Mouse (Mus musculus) hindbrain, embryonic 15.5 days (tissue): ENCODE results near the gene Eme1. TPM values are rescaled to one million over a fixed set of nuclear protein-coding genes. Genes with fewer than 3 reads are reported as not detected.

Experiments
- ATAC-seq: fragments of 200-750 bp; cut with Nextera tagmentation; 2 replicates; pipeline ENCODE4 v1.8.0; 2017; ENCODE audit warnings: low read depth, moderate number of reproducible peaks, moderate TSS enrichment; ENCODE audit not compliant: low FRiP score
- H3K27ac ChIP-seq: fragments of 300-500 bp; sonication (generic); replicated peaks from 2 replicates; pipeline ENCODE4 v1.5.1; 2015; ENCODE audit warnings: mild to moderate bottlenecking, inconsistent platforms
- H3K27me3 ChIP-seq: fragments of 300-500 bp; sonication (generic); 2 replicates; pipeline ENCODE4 v1.6.1; 2015; ENCODE audit warnings: control low read depth, inconsistent platforms
- H3K36me3 ChIP-seq: fragments of 300-500 bp; sonication (generic); 2 replicates; pipeline ENCODE4 v1.6.1; 2015; ENCODE audit warnings: control low read depth, inconsistent platforms
- H3K4me1 ChIP-seq: fragments of 300-500 bp; sonication (generic); replicated peaks from 2 replicates; pipeline ENCODE4 v1.6.1; 2015; ENCODE audit warnings: control low read depth, inconsistent platforms
- H3K4me2 ChIP-seq: fragments of 300-500 bp; sonication (generic); 2 replicates; pipeline ENCODE4 v1.6.1; 2015; ENCODE audit warnings: moderate library complexity, mild to moderate bottlenecking, inconsistent platforms
- H3K4me3 ChIP-seq: fragments of 300-500 bp; sonication (generic); 2 replicates; pipeline ENCODE4 v1.5.1; 2015; ENCODE audit warnings: mild to moderate bottlenecking, inconsistent platforms
- H3K9ac ChIP-seq: fragments of 300-500 bp; sonication (generic); 2 replicates; pipeline ENCODE4 v1.6.1; 2015; ENCODE audit warnings: inconsistent platforms
- H3K9me3 ChIP-seq: fragments of 300-500 bp; sonication (generic); 2 replicates; pipeline ENCODE4 v1.6.1; 2016; ENCODE audit warnings: control low read depth, inconsistent platforms
- WGBS: fragments of 180-500 bp; shearing (Covaris S2); methylation state at CpG from one replicate; pipeline ENCODE4 v1.1.7; 2015; 5-methylcytosine and 5-hydroxymethylcytosine counted together
- polyA plus RNA-seq: library from polyadenylated mRNA; unstranded; fragments of >200 nt; fragmentation: Nextera tagmentation; extraction: Ambion mirVana; gene quantifications from 2 replicates; pipeline ENCODE4 v1.2.1, GENCODE M21; 2015

Eme1 gene
- polyA plus RNA-seq, 1 experiment from 2014 or later: 4.0 TPM

- no peak for ATAC-seq
- H3K36me3 ChIP-seq: peaks cover 75% of the 10 kb centered on the region
- no peaks in the 10 kb centered on the region for H3K27me3 ChIP-seq
- 93% methylated on average over 5 of the region's 5 CpGs for WGBS
- H3K4me1 ChIP-seq: peaks cover 15% of the 10 kb centered on the region
- no peaks in the 10 kb centered on the region for H3K9me3 ChIP-seq
- H3K4me2 ChIP-seq: no peak overlapping the region
- no peak overlapping the region for H3K4me3 ChIP-seq
- no peak overlapping the region for H3K27ac ChIP-seq
- no peak overlapping the region for H3K9ac ChIP-seq
Measured at GRCm38 (mm10) chr11:94634431-94634830, 19.3 kb downstream of the Eme1 start.

GRCm38 (mm10) chr11:94632988-94633387, 20.8 kb downstream of the Eme1 start:
- H3K4me1 ChIP-seq: peaks cover 15% of the 10 kb centered on the region
- ATAC-seq: no peak
- H3K4me2 ChIP-seq: no peak overlapping the region

GRCm38 (mm10) chr11:94631969-94632368, 21.8 kb downstream of the Eme1 start:
- Histone ChIP-seq H3K4me2 (no peak overlapping the region), H3K4me1 (peaks cover 15% of the 10 kb centered on the region), H3K9ac (no peak overlapping the region), H3K4me3 (no peak overlapping the region), H3K27ac (no peak overlapping the region), H3K27me3 (no peaks in the 10 kb centered on the region), H3K9me3 (no peaks in the 10 kb centered on the region), H3K36me3 (peaks cover 51% of the 10 kb centered on the region)
- 95% methylated on average over 5 of the region's 5 CpGs for WGBS
- ATAC-seq: no peak

More at GRCm38 (mm10) chr11:94632988-94633387, 20.8 kb downstream of the Eme1 start:
- Histone ChIP-seq H3K27ac (no peak overlapping the region), H3K9ac (no peak overlapping the region), H3K9me3 (no peaks in the 10 kb centered on the region), H3K36me3 (peaks cover 61% of the 10 kb centered on the region), H3K27me3 (no peaks in the 10 kb centered on the region), H3K4me3 (no peak overlapping the region)
- 91% methylated on average over 8 of the region's 8 CpGs for WGBS

- Histone ChIP-seq H3K36me3 (peaks cover 35% of the 10 kb centered on the region), H3K27me3 (no peaks in the 10 kb centered on the region), H3K4me3 (peak overlapping the region; percentile 88), H3K9ac (peak overlapping the region; percentile 88), H3K4me1 (peaks cover 15% of the 10 kb centered on the region), H3K27ac (peak overlapping the region; percentile 65), H3K9me3 (no peaks in the 10 kb centered on the region), H3K4me2 (peak overlapping the region; percentile 83)
- ATAC-seq: no peak
- 13% methylated on average over 26 of the region's 26 CpGs for WGBS
Measured at GRCm38 (mm10) chr11:94630199-94631011, 23.4 kb downstream of the Eme1 start.

GRCm38 (mm10) chr11:94629884-94630198, 23.9 kb downstream of the Eme1 start:
- H3K36me3 ChIP-seq: peaks cover 29% of the 10 kb centered on the region
- H3K4me2 ChIP-seq: peak overlapping the region; percentile 83
- no peaks in the 10 kb centered on the region for H3K9me3 ChIP-seq
- no peak; the same call in none of the 2 replicates for ATAC-seq
- peak overlapping the region; percentile 65 for H3K27ac ChIP-seq
- H3K27me3 ChIP-seq: no peaks in the 10 kb centered on the region
- H3K9ac ChIP-seq: peak overlapping the region; percentile 88
- H3K4me3 ChIP-seq: peak overlapping the region; percentile 88
- peaks cover 15% of the 10 kb centered on the region for H3K4me1 ChIP-seq
- under 1% methylated on average over 28 of the region's 28 CpGs for WGBS

GRCm38 (mm10) chr11:94629199-94629883, 24.4 kb downstream of the Eme1 start, which contains the start of gene Lrrc59:
Gene Lrrc59 (plus strand): TSS chr11:94629767.
- peak within 1 kb of the TSS; percentile 83 for H3K4me2 ChIP-seq
- H3K27me3 ChIP-seq: no peaks in the 10 kb centered on the region
- peak within 1 kb of the TSS; percentile 65 for H3K27ac ChIP-seq
- no peaks in the 10 kb centered on the region for H3K9me3 ChIP-seq
- H3K36me3 ChIP-seq: peaks cover 24% of the 10 kb centered on the region
- ATAC-seq: peak; percentile 99
- H3K4me1 ChIP-seq: peaks cover 15% of the 10 kb centered on the region
- WGBS: 9% methylated on average over 32 of the region's 41 CpGs
- H3K9ac ChIP-seq: peak within 1 kb of the TSS; percentile 88
- H3K4me3 ChIP-seq: peak within 1 kb of the TSS; percentile 88

- H3K9ac ChIP-seq: no peak overlapping the region
- ATAC-seq: no peak
- H3K9me3 ChIP-seq: no peaks in the 10 kb centered on the region
- H3K4me2 ChIP-seq: no peak overlapping the region
- no peaks in the 10 kb centered on the region for H3K4me1 ChIP-seq
- H3K27ac ChIP-seq: no peak overlapping the region
- H3K4me3 ChIP-seq: no peak overlapping the region
- H3K36me3 ChIP-seq: no peaks in the 10 kb centered on the region
- 82% methylated on average over 2 of the region's 2 CpGs for WGBS
- H3K27me3 ChIP-seq: no peaks in the 10 kb centered on the region
Measured at GRCm38 (mm10) chr11:94622162-94622561, 31.6 kb downstream of the Eme1 start.

GRCm38 (mm10) chr11:94621458-94621852, 32.3 kb downstream of the Eme1 start:
- Histone ChIP-seq H3K9me3 (no peaks in the 10 kb centered on the region), H3K27ac (no peak overlapping the region), H3K36me3 (no peaks in the 10 kb centered on the region), H3K4me3 (no peak overlapping the region), H3K27me3 (no peaks in the 10 kb centered on the region), H3K4me2 (no peak overlapping the region), H3K4me1 (no peaks in the 10 kb centered on the region), H3K9ac (no peak overlapping the region)
- ATAC-seq: no peak

GRCm38 (mm10) chr11:94620766-94621457, 32.9 kb downstream of the Eme1 start:
- no peak overlapping the region for H3K27ac ChIP-seq
- H3K4me2 ChIP-seq: no peak overlapping the region
- H3K4me3 ChIP-seq: no peak overlapping the region
- no peaks in the 10 kb centered on the region for H3K27me3 ChIP-seq
- no peak overlapping the region for H3K9ac ChIP-seq
- 47% methylated on average over 6 of the region's 6 CpGs for WGBS
- no peak for ATAC-seq
- no peaks in the 10 kb centered on the region for H3K4me1 ChIP-seq
- H3K36me3 ChIP-seq: no peaks in the 10 kb centered on the region
- no peaks in the 10 kb centered on the region for H3K9me3 ChIP-seq

- H3K36me3 ChIP-seq: no peaks in the 10 kb centered on the region
- H3K4me2 ChIP-seq: no peak overlapping the region
- no peaks in the 10 kb centered on the region for H3K9me3 ChIP-seq
- H3K27me3 ChIP-seq: no peaks in the 10 kb centered on the region
- no peaks in the 10 kb centered on the region for H3K4me1 ChIP-seq
- WGBS: 94% methylated on average over 2 of the region's 2 CpGs
- ATAC-seq: no peak
- no peak overlapping the region for H3K27ac ChIP-seq
- no peak overlapping the region for H3K9ac ChIP-seq
- no peak overlapping the region for H3K4me3 ChIP-seq
Measured at GRCm38 (mm10) chr11:94617646-94618045, 36.1 kb downstream of the Eme1 start.

- Histone ChIP-seq H3K27me3 (no peaks in the 10 kb centered on the region), H3K4me3 (no peak overlapping the region), H3K27ac (no peak overlapping the region), H3K9me3 (no peaks in the 10 kb centered on the region), H3K36me3 (no peaks in the 10 kb centered on the region), H3K4me1 (no peaks in the 10 kb centered on the region), H3K9ac (no peak overlapping the region), H3K4me2 (no peak overlapping the region)
- WGBS: 32% methylated on average over 4 of the region's 4 CpGs
- no peak for ATAC-seq
Measured at GRCm38 (mm10) chr11:94615494-94615893, 38.3 kb downstream of the Eme1 start.

- Histone ChIP-seq H3K4me2 (no peak overlapping the region), H3K9ac (no peak overlapping the region), H3K27ac (no peak overlapping the region), H3K4me3 (no peak overlapping the region), H3K27me3 (no peaks in the 10 kb centered on the region), H3K9me3 (no peaks in the 10 kb centered on the region), H3K36me3 (no peaks in the 10 kb centered on the region), H3K4me1 (no peaks in the 10 kb centered on the region)
- no peak for ATAC-seq
- 64% methylated on average over 4 of the region's 4 CpGs for WGBS
Measured at GRCm38 (mm10) chr11:94614603-94615002, 39.2 kb downstream of the Eme1 start.
